Mouse (Mus musculus): Measurements from ENCODE around the gene Nmnat1.

DNA sequence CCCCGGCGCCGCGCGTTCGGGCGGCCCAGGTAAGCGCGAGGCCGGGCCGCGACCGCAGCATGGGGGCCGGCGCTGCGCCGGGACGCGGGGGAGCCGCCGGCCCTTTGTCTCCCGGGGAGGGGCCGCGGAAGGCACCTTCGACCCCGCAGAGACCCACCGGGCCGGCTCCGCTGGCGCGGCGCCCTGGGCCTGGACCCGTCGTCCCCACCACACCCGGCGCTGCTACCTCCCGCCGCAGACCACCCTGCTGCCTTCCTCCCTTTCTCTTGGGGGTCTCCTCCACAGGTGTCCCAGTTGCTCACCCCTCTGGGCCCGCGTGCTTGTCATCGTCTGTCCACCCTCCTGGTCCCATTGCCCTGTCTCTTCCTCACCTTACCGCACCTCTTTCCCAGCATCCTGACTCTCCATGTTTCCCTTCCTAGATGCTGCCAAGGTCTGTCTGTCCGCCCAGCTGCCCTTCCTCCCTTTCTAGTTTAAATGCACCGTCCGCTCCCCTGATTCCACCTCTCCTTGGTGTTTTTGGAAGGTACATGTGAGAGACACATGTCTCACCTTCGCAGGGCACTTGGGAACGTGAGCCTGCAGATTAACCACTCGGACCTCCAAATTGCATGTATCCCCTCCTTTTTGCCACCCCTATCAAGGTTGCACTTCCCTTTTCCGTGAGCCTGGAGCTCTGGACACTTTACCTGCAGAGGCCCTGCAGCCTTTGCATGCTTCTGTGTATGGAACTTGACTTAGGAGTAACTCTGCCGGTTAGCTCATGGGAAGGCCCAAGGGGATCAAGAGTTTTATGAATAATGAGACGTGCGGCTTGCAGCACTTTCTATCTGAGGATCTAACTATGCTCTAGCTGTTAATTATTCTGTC lies 33.6 kb upstream of the Nmnat1 start:
- no peak for TF ChIP-seq CTCF (IDR thresholded peaks at IDR 0.05; ENCODE audit: control insufficient read depth, insufficient read depth, low read length)
- no peak for TF ChIP-seq POLR2A (IDR thresholded peaks at IDR 0.05; ENCODE audit: borderline replicate concordance, control insufficient read depth, low read depth, low read length)

Data from bone marrow, adult 2 months (tissue).